Mouse (Mus musculus) thymus, postnatal 10 days (tissue): ENCODE measurements around the gene Gria1.

Experiments used
- DNase-seq, 2 experiments: peaks; one replicate each; pipeline ENCODE4 v3.0.0; 2021; ENCODE audit warnings: low spot score in 2 of 2

Gene Gria1

GRCm38 (mm10) chr11:57174165-57174564 lies 163.0 kb downstream of the Gria1 start:
- DNase-seq, result no peak

GRCm38 (mm10) chr11:57176552-57176951 lies 165.4 kb downstream of the Gria1 start:
- DNase-seq, result no peak

GRCm38 (mm10) chr11:57184216-57184615 lies 173.0 kb downstream of the Gria1 start:
- no peak for DNase-seq

GRCm38 (mm10) chr11:57185110-57185509 lies 173.9 kb downstream of the Gria1 start:
- no peak for DNase-seq

GRCm38 (mm10) chr11:57189391-57189790 lies 178.2 kb downstream of the Gria1 start:
- no peak for DNase-seq

- DNase-seq, result no peak
These were observed 183.6 kb downstream of the Gria1 start for GRCm38 (mm10) chr11:57194746-57195145.

GRCm38 (mm10) chr11:57201245-57201976 lies 190.2 kb downstream of the Gria1 start:
- no peak for DNase-seq

GRCm38 (mm10) chr11:57204371-57204770 lies 193.2 kb downstream of the Gria1 start:
- no peak for DNase-seq

- no peak for DNase-seq
These were observed 196.1 kb downstream of the Gria1 start for GRCm38 (mm10) chr11:57207260-57207659.

- no peak for DNase-seq
These were observed 202.9 kb downstream of the Gria1 start for GRCm38 (mm10) chr11:57214079-57214478.

GRCm38 (mm10) chr11:57214583-57214982 lies 203.4 kb downstream of the Gria1 start:
- DNase-seq, result no peak

GRCm38 (mm10) chr11:57222797-57223569 lies 211.8 kb downstream of the Gria1 start:
- DNase-seq, result no peak

- no peak for DNase-seq
These were observed 224.3 kb downstream of the Gria1 start for GRCm38 (mm10) chr11:57235446-57235845.

GRCm38 (mm10) chr11:57236431-57236830 lies 225.2 kb downstream of the Gria1 start:
- DNase-seq, result no peak

- no peak for DNase-seq
These were observed 228.6 kb downstream of the Gria1 start for GRCm38 (mm10) chr11:57239758-57240157.

- no peak for DNase-seq
These were observed 232.6 kb downstream of the Gria1 start for GRCm38 (mm10) chr11:57243835-57244234.

GRCm38 (mm10) chr11:57244543-57244942 lies 233.4 kb downstream of the Gria1 start:
- no peak for DNase-seq

- no peak for DNase-seq
These were observed 237.7 kb downstream of the Gria1 start for GRCm38 (mm10) chr11:57248870-57249269.

- no peak for DNase-seq
These were observed 238.9 kb downstream of the Gria1 start for GRCm38 (mm10) chr11:57250129-57250528.

GRCm38 (mm10) chr11:57271687-57272086 lies 260.5 kb downstream of the Gria1 start:
- DNase-seq, result no peak

GRCm38 (mm10) chr11:57274687-57275086 lies 263.5 kb downstream of the Gria1 start:
- no peak for DNase-seq

- DNase-seq, result no peak
These were observed 266.9 kb downstream of the Gria1 start for GRCm38 (mm10) chr11:57278056-57278455.

GRCm38 (mm10) chr11:57286119-57286518 lies 274.9 kb downstream of the Gria1 start:
- DNase-seq, result no peak
